Mouse (Mus musculus) R1 (cell line): ENCODE results near the gene Bcl2l11.

Experiments
- DNase-seq: peaks from one replicate; pipeline ENCODE4 v3.0.0-alpha.2; 2018; ENCODE audit warnings: low read depth, low spot score

Bcl2l11 gene

DNA sequence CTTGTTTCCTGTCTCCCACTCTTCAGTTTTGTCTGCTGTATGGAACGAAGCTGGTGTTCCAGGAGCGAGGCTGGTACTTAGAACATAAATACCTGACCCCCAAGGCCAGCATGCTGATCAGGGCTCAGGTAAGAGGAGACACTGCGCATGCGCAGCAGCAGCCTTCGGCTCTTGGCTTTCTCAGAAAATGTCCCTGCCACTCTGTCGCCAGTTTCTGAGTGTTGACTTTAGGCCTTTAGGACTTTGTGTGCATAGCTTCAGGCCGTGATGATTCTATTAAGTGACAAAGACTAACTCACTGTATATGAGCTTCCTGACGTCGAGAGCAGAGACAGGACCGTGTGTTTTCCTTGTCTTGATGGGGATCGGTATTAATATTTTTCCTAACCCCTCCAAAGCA, 20.2 kb upstream of the Bcl2l11 start:
- no peak for DNase-seq

- DNase-seq = no peak
Measured at GRCm38 (mm10) chr2:128111537-128111936, 14.3 kb upstream of the Bcl2l11 start.

- DNase-seq = peak; percentile 52
Measured at GRCm38 (mm10) chr2:128114621-128115020, 11.2 kb upstream of the Bcl2l11 start.

DNA sequence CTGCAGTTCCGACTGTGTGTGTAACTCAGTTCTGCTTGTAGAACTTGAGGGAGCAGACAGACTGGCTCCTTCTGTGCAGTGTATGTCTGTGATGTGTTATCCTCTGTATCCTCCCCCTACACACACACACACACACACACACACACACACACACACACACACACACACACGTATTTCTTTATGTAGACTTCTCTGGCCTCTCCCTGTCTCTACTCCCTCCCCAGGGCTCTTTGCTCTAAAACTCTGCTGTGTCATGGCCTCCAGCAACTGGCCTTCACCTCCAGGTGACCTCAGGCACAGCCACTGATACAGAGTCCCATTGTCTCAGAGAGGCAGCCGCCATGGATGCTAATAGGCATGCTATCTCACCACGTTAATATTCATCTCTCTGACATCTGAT, 10.3 kb upstream of the Bcl2l11 start:
- peak; percentile 64 for DNase-seq

- DNase-seq = no peak
Measured at GRCm38 (mm10) chr2:128117605-128118004, 8.2 kb upstream of the Bcl2l11 start.

DNA sequence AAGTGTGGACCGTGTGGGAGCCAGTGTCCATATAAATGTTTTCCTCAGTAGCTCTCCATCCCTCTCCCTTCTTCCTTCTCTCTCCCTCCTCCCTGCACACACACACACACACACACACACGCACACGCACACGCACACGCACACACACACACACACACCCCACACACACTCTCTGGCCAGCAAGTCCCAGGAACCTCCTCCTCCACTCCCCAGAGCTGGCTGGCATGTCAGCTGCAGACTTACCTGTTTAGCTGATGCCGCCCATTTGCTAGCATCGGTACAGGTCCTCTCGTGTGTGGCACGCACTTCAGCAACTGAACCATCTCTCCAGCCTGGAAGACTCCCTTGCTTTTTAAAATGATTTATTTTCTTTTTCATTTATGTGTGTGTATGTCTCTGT, 6.9 kb upstream of the Bcl2l11 start:
- DNase-seq = no peak

GRCm38 (mm10) chr2:128122491-128122890, 3.3 kb upstream of the Bcl2l11 start:
- peak; percentile 88 for DNase-seq

- DNase-seq = peak; percentile 33
Measured at GRCm38 (mm10) chr2:128122891-128123771, 2.7 kb upstream of the Bcl2l11 start.

GRCm38 (mm10) chr2:128123921-128124683, 1.7 kb upstream of the Bcl2l11 start:
- peak; percentile 58 for DNase-seq

DNA sequence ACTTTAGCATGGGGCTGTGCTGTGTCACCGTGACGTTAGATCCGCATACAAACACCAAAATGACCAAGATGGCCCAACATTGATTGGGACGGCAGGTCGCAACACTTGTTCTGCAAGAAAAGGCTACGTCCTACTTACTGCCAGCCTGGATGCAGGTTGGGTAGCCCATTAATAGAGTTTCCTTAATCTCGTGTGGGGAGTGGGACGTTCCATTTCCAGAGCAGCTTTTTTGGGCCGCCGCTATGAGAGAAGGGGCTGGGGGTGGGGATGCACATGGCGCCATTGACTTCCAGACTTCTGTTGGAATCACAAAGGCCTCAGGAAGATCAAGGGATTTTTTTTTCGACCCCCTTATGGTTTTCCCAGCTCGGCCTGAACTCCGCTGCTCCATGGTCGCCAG, 1.1 kb upstream of the Bcl2l11 start:
- DNase-seq = peak; percentile 37

- no peak for DNase-seq
Measured at GRCm38 (mm10) chr2:128126591-128127051, 783 bp downstream of the Bcl2l11 start.

- peak; percentile 95 for DNase-seq
Measured at GRCm38 (mm10) chr2:128127121-128127671, 1.4 kb downstream of the Bcl2l11 start.

DNA sequence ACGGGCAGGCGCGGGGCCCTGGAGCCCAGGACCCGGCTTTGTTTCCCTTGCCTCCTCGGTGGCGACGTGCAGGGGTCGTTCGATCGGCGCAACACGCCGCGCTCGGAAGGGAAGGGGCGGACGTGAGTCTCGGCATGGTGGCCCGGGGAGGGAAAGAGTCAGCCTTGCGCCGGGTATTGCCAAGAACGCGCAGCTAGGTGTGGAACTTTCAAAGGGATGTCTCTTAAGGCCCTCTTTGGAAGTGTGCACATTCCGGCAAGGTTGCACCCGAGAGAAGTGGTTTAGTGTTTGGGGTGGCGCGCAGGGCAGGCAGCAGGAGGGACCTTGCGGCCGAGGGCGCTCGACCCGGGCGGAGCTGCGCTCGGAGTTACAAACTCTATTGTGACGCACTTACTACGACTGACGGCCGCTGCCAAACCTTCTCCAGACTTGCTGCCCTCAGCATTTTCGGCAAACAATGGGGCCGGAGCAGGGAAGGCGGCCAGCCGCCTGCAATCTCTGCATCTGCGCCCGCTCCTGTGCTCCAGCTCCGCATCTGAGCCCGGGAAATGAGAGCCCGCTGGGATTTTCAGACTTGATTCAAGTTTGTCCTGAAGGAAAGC, 2.0 kb downstream of the Bcl2l11 start:
- DNase-seq = peak; percentile 90

DNA sequence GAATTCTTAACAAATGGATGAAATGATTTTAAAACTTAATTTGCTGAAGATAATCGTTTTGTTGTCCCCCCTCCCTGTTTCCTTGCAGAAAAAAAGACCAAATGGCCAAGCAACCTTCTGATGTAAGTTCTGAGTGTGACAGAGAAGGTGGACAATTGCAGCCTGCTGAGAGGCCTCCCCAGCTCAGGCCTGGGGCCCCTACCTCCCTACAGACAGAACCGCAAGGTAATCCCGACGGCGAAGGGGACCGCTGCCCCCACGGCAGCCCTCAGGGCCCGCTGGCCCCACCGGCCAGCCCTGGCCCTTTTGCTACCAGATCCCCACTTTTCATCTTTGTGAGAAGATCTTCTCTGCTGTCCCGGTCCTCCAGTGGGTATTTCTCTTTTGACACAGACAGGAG, 2.7 kb downstream of the Bcl2l11 start:
- no peak for DNase-seq

DNA sequence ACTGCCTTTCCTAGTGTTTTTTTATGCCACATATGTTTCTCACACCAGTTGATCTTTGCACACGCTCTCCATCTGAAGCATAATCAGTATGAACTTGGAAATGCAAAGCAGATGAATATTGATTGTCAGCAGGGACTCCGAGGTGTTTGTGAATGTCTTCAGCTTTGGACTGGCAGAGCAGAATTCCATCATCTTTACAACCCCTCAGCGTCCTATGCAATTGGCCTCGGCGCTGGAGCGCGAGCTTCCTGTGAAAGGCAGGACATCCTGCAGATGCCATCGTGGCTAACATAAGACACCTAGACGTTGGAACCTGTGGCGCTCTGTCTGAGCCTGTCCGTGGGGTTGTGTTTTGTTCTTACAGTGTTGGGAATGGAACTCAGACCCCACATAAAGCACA, 5.7 kb downstream of the Bcl2l11 start:
- no peak for DNase-seq

- no peak for DNase-seq
Measured at GRCm38 (mm10) chr2:128132635-128133034, 6.8 kb downstream of the Bcl2l11 start.

DNA sequence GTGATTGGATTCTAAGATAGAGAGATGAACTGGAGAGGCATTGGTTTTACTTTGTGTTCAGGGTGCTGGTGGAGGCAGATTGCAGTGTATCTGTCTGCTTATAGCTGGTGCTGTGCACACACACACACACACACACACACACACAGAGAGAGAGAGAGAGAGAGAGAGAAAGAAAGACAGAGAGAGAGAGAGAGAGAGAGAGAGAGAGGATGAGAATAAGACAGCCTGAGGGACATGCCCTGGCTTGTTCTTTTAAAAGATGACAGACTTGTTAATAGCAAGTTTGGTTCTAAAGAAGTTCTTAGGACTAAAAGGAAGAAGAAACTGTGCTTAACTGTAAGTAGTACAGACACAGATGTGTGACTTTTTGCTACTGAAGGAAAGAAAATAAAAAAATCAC, 8.0 kb downstream of the Bcl2l11 start:
- DNase-seq = no peak

DNA sequence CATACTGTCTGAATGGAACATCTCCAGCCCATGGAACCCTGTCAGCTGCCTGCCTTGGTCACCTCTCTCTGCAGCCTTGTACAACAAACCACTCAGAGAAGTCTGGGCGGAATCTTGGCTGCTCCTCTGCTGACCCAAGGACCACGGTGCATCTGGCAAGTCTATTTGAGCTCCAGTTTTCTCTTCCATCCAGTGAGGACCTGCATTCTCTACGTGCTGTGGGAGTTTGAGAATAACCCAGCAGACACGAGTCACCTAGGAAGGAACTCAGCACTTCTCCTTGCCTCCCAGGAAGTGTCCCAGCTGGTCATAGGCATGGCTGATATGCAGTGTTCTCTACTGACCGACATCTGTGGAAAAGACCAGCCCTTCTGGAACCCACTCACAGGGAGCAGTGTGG, 8.6 kb downstream of the Bcl2l11 start:
- DNase-seq = no peak

- DNase-seq = no peak
Measured at GRCm38 (mm10) chr2:128134948-128135347, 9.1 kb downstream of the Bcl2l11 start.

GRCm38 (mm10) chr2:128136769-128137433, 11.1 kb downstream of the Bcl2l11 start:
- DNase-seq = no peak

- no peak for DNase-seq
Measured at GRCm38 (mm10) chr2:128137480-128138276, 11.8 kb downstream of the Bcl2l11 start.
